Mouse (Mus musculus) heart, postnatal 4 days (tissue): ENCODE measurements around the gene Cyp1b1. TPM values are rescaled to one million over a fixed set of nuclear protein-coding genes. Genes with fewer than 3 reads are reported as not detected.
A peak's percentile ranks its signal among the peaks of the same experiment; 100 is the strongest.

ENCODE experiments used
- DNase-seq: peaks from one replicate; pipeline ENCODE4 v3.0.0; 2021
- total RNA-seq, 2 experiments: library from RNA; stranded (reverse); gene quantifications; 2 replicates each; pipeline ENCODE4 v1.2.3; 2021

Gene Cyp1b1
- 1 to 10 TPM; 4.4 to 4.7 TPM for total RNA-seq

- peak; percentile 26 for DNase-seq
Observed at GRCm38 (mm10) chr17:79714931-79715637, at the start of gene Cyp1b1. Cyp1b1 (minus strand) TSS chr17:79715061.

GRCm38 (mm10) chr17:79761841-79762240 is 47.0 kb upstream of the Cyp1b1 start:
- DNase-seq, result no peak

- no peak for DNase-seq
Observed at GRCm38 (mm10) chr17:79753831-79754230, 39.0 kb upstream of the Cyp1b1 start.

GRCm38 (mm10) chr17:79752836-79753235 is 38.0 kb upstream of the Cyp1b1 start:
- DNase-seq, result no peak

- DNase-seq, result no peak
Observed at GRCm38 (mm10) chr17:79751661-79752191, 36.9 kb upstream of the Cyp1b1 start.

- no peak for DNase-seq
Observed at GRCm38 (mm10) chr17:79749647-79750046, 34.8 kb upstream of the Cyp1b1 start.

- no peak for DNase-seq
Observed at GRCm38 (mm10) chr17:79746954-79747353, 32.1 kb upstream of the Cyp1b1 start.

- no peak for DNase-seq
Observed at GRCm38 (mm10) chr17:79746146-79746591, 31.3 kb upstream of the Cyp1b1 start.

GRCm38 (mm10) chr17:79745051-79745731 is 30.3 kb upstream of the Cyp1b1 start:
- no peak for DNase-seq

- DNase-seq, result no peak
Observed at GRCm38 (mm10) chr17:79743507-79743906, 28.6 kb upstream of the Cyp1b1 start.

- DNase-seq, result no peak
Observed at GRCm38 (mm10) chr17:79742635-79743034, 27.8 kb upstream of the Cyp1b1 start.

GRCm38 (mm10) chr17:79738847-79739498 is 24.1 kb upstream of the Cyp1b1 start:
- DNase-seq, result no peak

GRCm38 (mm10) chr17:79737598-79737997 is 22.7 kb upstream of the Cyp1b1 start:
- DNase-seq, result no peak

GRCm38 (mm10) chr17:79733039-79733438 is 18.2 kb upstream of the Cyp1b1 start:
- no peak for DNase-seq

GRCm38 (mm10) chr17:79730988-79731387 is 16.1 kb upstream of the Cyp1b1 start:
- DNase-seq, result no peak

- DNase-seq, result no peak
Observed at GRCm38 (mm10) chr17:79728585-79729503, 14.0 kb upstream of the Cyp1b1 start.

- DNase-seq, result no peak
Observed at GRCm38 (mm10) chr17:79728053-79728584, 13.3 kb upstream of the Cyp1b1 start.

- no peak for DNase-seq
Observed at GRCm38 (mm10) chr17:79726613-79727012, 11.8 kb upstream of the Cyp1b1 start.

- no peak for DNase-seq
Observed at GRCm38 (mm10) chr17:79720681-79721080, 5.8 kb upstream of the Cyp1b1 start.

GRCm38 (mm10) chr17:79715649-79716143 is 835 bp upstream of the Cyp1b1 start:
- peak; percentile 92 for DNase-seq

GRCm38 (mm10) chr17:79714368-79714895 is 429 bp downstream of the Cyp1b1 start:
- DNase-seq, result no peak
